18 mouse cellular contexts compared by ENCODE assay signal in genomic region chr6:39320286-39320685, GRCm38 (mm10). TPM values are rescaled to one million over a fixed set of nuclear protein-coding genes. Genes with fewer than 3 reads are reported as not detected.
DNase-seq lines count a peak whose midpoint lies in the region; ATAC-seq and TF ChIP-seq lines count a peak whose summit lies in the region.
"Had no signal": no experiment of that assay in that cellular context is flagged by ENCODE, and none has a peak within 500 bp of the region (broad histone marks: within the 10 kb centered on the region; RNA-seq: fewer than 3 reads in every experiment).

No protein-coding gene starts in this region.

- H3K27ac ChIP-seq in hindbrain, embryonic 16.5 days (ENCODE audit: low read depth, low read length) = no peak overlapping the region
- H3K27ac ChIP-seq in hindbrain, embryonic 14.5 days = no peak overlapping the region
- peak overlapping the region; percentile 16 for H3K27ac ChIP-seq in olfactory bulb, adult 2 months (ENCODE audit: insufficient read depth, low read depth, low read length)
- H3K27ac ChIP-seq in gastrocnemius, adult 2 months = no peak overlapping the region; the same call in 1 of the 2 replicates
- H3K27ac ChIP-seq: embryonic facial prominence, embryonic 12.5 days; forebrain, embryonic 13.5 days; hindbrain, embryonic 12.5 days; limb, embryonic 12.5 days; liver, embryonic 13.5 days had no signal

- WGBS in hindbrain, embryonic 16.5 days = 89% methylated on average over 5 of the region's 5 CpGs
- 89% methylated on average over 5 of the region's 5 CpGs for WGBS in hindbrain, embryonic 14.5 days
- 84% methylated on average over 5 of the region's 5 CpGs for WGBS in olfactory bulb, adult 2 months

- ATAC-seq in hindbrain, embryonic 16.5 days = 0 out of 2 replicates have a peak, but pooled peaks have one; percentile 7
- no peak for ATAC-seq in hindbrain, embryonic 14.5 days (ENCODE audit: low FRiP score)

- no peak overlapping the region for H3K4me2 ChIP-seq in hindbrain, embryonic 16.5 days (ENCODE audit: low read length)
- H3K4me2 ChIP-seq in hindbrain, embryonic 14.5 days (replicated peaks) = no peak overlapping the region
- H3K4me2 ChIP-seq: embryonic facial prominence, embryonic 12.5 days; forebrain, embryonic 13.5 days; hindbrain, embryonic 12.5 days; limb, embryonic 12.5 days; liver, embryonic 13.5 days; lung, embryonic 14.5 days had no signal

- H3K27me3 ChIP-seq in hindbrain, embryonic 16.5 days (replicated peaks; ENCODE audit: control insufficient read depth, insufficient read depth, low read length) = no peaks in the 10 kb centered on the region
- H3K27me3 ChIP-seq in hindbrain, embryonic 14.5 days (ENCODE audit: control insufficient read depth, insufficient read depth, low read length) = no peaks in the 10 kb centered on the region
- H3K27me3 ChIP-seq: CH12.LX; embryonic facial prominence, embryonic 12.5 days; forebrain, embryonic 13.5 days; hindbrain, embryonic 12.5 days; limb, embryonic 12.5 days; liver, embryonic 13.5 days had no signal

- peaks cover 3% of the 10 kb centered on the region; the same call in 1 of the 2 replicates for H3K4me1 ChIP-seq in hindbrain, embryonic 16.5 days (ENCODE audit: control insufficient read depth, insufficient read depth, low read depth, low read length)
- H3K4me1 ChIP-seq in hindbrain, embryonic 14.5 days (replicated peaks; ENCODE audit: control insufficient read depth, insufficient read depth, low read length) = no peaks in the 10 kb centered on the region
- H3K4me1 ChIP-seq in olfactory bulb, adult 2 months (ENCODE audit: control insufficient read depth, insufficient read depth, low read length) = peaks cover 17% of the 10 kb centered on the region
- H3K4me1 ChIP-seq: embryonic facial prominence, embryonic 12.5 days; hindbrain, embryonic 12.5 days; limb, embryonic 12.5 days; liver, embryonic 13.5 days had no signal

- H3K36me3 ChIP-seq in hindbrain, embryonic 16.5 days (ENCODE audit: control insufficient read depth, insufficient read depth, low read length) = no peaks in the 10 kb centered on the region
- peaks cover 3% of the 10 kb centered on the region; the same call in 1 of the 2 replicates for H3K36me3 ChIP-seq in hindbrain, embryonic 14.5 days (replicated peaks; ENCODE audit: control insufficient read depth, insufficient read depth)
- H3K36me3 ChIP-seq: embryonic facial prominence, embryonic 12.5 days; hindbrain, embryonic 12.5 days; limb, embryonic 12.5 days; liver, embryonic 13.5 days had no signal

- no peaks in the 10 kb centered on the region for H3K9me3 ChIP-seq in hindbrain, embryonic 16.5 days (ENCODE audit: control insufficient read depth, low read length)
- 0 out of 2 replicates have a peak, but pooled peaks cover 3% of the 10 kb centered on the region for H3K9me3 ChIP-seq in hindbrain, embryonic 14.5 days (ENCODE audit: control insufficient read depth, low read length)
- H3K9me3 ChIP-seq: embryonic facial prominence, embryonic 12.5 days; forebrain, embryonic 13.5 days; hindbrain, embryonic 12.5 days; liver, embryonic 13.5 days had no signal

- peak; percentile 6 for DNase-seq in adrenal gland, adult 2 months
- no peak for DNase-seq in adrenal gland, postnatal 14 days
- no peak for DNase-seq in hindbrain, embryonic 14.5 days (ENCODE audit: low spot score)
- peak; percentile 41 for DNase-seq in ovary, postnatal 36 days (ENCODE audit: low spot score)
- no peak for DNase-seq in ovary, adult 18-20 months (ENCODE audit: low spot score)
- no peak for DNase-seq in gastrocnemius, adult 2 months
- DNase-seq: gastrocnemius, postnatal 14 days; liver, embryonic 13.5 days; lung, embryonic 14.5 days; lung, postnatal 36 days had no signal

- TF ChIP-seq POLR2A in olfactory bulb, adult 2 months (IDR thresholded peaks at IDR 0.05; ENCODE audit: insufficient read depth, low read depth, low read length) = no peak

- H3K9ac ChIP-seq in hindbrain, embryonic 16.5 days (ENCODE audit: low read depth, low read length) = no peak overlapping the region
- no peak overlapping the region for H3K9ac ChIP-seq in hindbrain, embryonic 14.5 days
- H3K9ac ChIP-seq: embryonic facial prominence, embryonic 12.5 days; forebrain, embryonic 13.5 days; hindbrain, embryonic 12.5 days; limb, embryonic 12.5 days; liver, embryonic 13.5 days; lung, embryonic 14.5 days had no signal

- intact Hi-C loops in gastrocnemius, adult 2 months (cut with DNase I) = no loop called here

- no peak overlapping the region for H3K4me3 ChIP-seq in hindbrain, embryonic 16.5 days (ENCODE audit: low read length)
- H3K4me3 ChIP-seq in hindbrain, embryonic 14.5 days (replicated peaks; ENCODE audit: low read length) = no peak overlapping the region
- H3K4me3 ChIP-seq in olfactory bulb, adult 2 months (ENCODE audit: insufficient read depth, low read depth, low read length) = no peak overlapping the region
- no peak overlapping the region for H3K4me3 ChIP-seq in gastrocnemius, adult 2 months
- H3K4me3 ChIP-seq: embryonic facial prominence, embryonic 12.5 days; erythroblast, embryonic 14.5 days; forebrain, embryonic 13.5 days; hindbrain, embryonic 12.5 days; limb, embryonic 12.5 days; liver, embryonic 13.5 days had no signal

- no peak for TF ChIP-seq CTCF in olfactory bulb, adult 2 months (IDR thresholded peaks at IDR 0.05; ENCODE audit: insufficient read depth, low read depth, low read length)
- TF ChIP-seq CTCF in gastrocnemius, adult 2 months (IDR thresholded peaks at IDR 0.05) = no peak

RNA-seq across cellular contexts. Expression of gene Slc37a3, which starts 57.2 kb away (rescaled TPM):
- total RNA-seq in adrenal gland, adult 2 months (2021) = 10 to 100 TPM; 33.7 to 40.5 TPM
- 7.9 and 8.4 TPM in 2 replicates for polyA plus RNA-seq in adrenal gland, adult 2 months (2012; rRNA removed)
- total RNA-seq in adrenal gland, postnatal 14 days (2021) = 32.3 and 36.5 TPM in 2 replicates
- polyA plus RNA-seq in hindbrain, embryonic 16.5 days (2015; fragmentation: Nextera tagmentation; extraction: Ambion mirVana) = 57.9 and 60.1 TPM in 2 replicates
- 62.4 and 63.8 TPM in 2 replicates for polyA plus RNA-seq in hindbrain, embryonic 14.5 days (2014; fragmentation: Nextera tagmentation; extraction: Ambion mirVana)
- not detected in 2 replicates for polyA plus RNA-seq in olfactory bulb, adult 2 months (2012; ENCODE audit: insufficient read depth, insufficient read length, low replicate concordance, missing spikeins)
- total RNA-seq in gastrocnemius, adult 2 months (2021) = 10 to 100 TPM; 14.2 to 15.9 TPM

Comparison
In these comparisons a context has a peak if more than half of its experiments do, and no peak if none do; other contexts are left out.
1. DNase-seq: peak in adrenal gland, adult 2 months (single experiment) and ovary, postnatal 36 days (single experiment); none in adrenal gland, postnatal 14 days (single experiment), hindbrain, embryonic 14.5 days (single experiment), ovary, adult 18-20 months (single experiment) and gastrocnemius, adult 2 months (single experiment).